Mouse (Mus musculus) erythroid progenitor cell, adult 5-6 weeks (primary cell): ENCODE measurements around the gene Teddm1a. TPM values are rescaled to one million over a fixed set of nuclear protein-coding genes. Genes with fewer than 3 reads are reported as not detected.
"Not testable (repeated sequence)": the region's sequence is repeated elsewhere in the genome, so short reads cannot be mapped to it uniquely, and the experiment has no call there.

Experiments
- ATAC-seq: replicated peaks from 2 replicates; pipeline ENCODE4 v1.8.0; 2016; ENCODE audit warnings: moderate number of reproducible peaks, mild to moderate bottlenecking, moderate TSS enrichment, inconsistent platforms; ENCODE audit not compliant: poor library complexity, low FRiP score, severe bottlenecking
- total RNA-seq, 2 experiments: library from RNA; stranded (forward) in 1 of 2; stranded (reverse) in 1 of 2; fragments of 150-400 nt in 1 of 2; fragments of 186-747, 209-891 nt in 1 of 2; gene quantifications; 2 replicates each; pipeline versions ENCODE4 v1.2.3 to v1.2.4; 2015 to 2017; ENCODE audit warnings: low replicate concordance in 2 of 2

Teddm1a gene
- not detected in 2 replicates for total RNA-seq (2015; ENCODE audit: low replicate concordance)
- total RNA-seq (2017; ENCODE audit: low replicate concordance) = not detected in 2 replicates

- ATAC-seq = no peak
Measured at GRCm38 (mm10) chr1:153891442-153891841, at the start of gene Teddm1a. TSS of gene Teddm1a (plus strand) at chr1:153891742.

GRCm38 (mm10) chr1:153842121-153842740, 49.3 kb upstream of the Teddm1a start:
- ATAC-seq = no peak

- no peak for ATAC-seq
Measured at GRCm38 (mm10) chr1:153844042-153844441, 47.5 kb upstream of the Teddm1a start, which contains the start of gene Rgsl1. TSS of gene Rgsl1 (minus strand) at chr1:153844142.

DNA sequence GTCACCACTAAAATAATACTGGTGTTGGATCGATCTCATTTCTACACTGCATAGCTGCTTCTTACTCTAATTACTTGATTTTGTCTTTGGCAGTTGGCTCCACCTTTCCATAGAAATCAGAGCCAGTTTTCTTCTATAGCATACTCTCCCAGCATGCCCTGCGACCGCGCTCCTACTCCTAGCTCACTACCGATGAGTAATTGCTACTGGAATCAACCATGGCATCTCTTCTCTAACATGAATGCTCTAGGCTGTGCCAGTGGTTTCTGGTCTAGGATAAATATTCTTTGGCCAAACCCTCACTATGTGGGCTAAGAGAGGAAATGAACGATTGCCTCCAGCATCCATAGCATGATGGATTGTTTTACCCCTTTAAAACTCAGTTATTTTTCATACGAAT, 45.1 kb upstream of the Teddm1a start:
- no peak for ATAC-seq

DNA sequence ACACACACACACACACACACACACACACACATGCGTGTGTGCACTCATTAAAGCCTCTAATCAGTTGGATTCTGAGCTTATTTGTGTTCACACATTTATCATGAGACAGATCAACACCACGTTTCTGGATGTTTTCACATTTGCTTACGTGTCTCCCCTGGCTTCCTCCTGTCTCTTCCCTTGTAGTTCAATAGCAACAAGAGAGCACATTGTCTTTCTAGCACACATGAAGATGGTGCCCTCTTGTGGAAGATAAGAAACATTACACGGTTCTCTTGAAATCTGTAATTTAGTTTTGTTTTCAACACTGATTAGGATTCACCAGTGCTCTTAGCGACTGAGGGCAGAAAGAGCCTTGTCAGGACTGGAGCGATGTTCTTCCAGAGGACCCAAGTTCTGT, 44.7 kb upstream of the Teddm1a start:
- no peak for ATAC-seq

DNA sequence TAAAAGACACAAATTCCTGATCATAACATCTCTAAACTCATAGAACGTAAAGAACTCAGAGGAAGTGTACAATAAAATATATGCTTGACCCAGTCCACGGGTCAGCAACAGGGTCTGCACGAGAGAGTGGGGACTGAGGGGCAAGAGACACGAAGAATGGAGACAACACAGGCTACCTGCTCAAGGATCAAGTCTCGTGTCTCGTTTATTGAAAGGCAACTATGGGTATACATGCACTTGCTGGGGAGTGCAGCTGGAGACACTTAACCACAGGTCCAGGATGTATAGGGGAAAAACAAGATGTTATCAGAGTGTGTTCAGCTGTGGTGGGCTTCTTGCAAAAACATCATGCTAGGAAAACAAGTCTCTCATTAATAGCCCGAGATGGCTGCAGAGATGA, 38.8 kb upstream of the Teddm1a start:
- not testable (repeated sequence) for ATAC-seq

GRCm38 (mm10) chr1:153855946-153856345, 35.6 kb upstream of the Teddm1a start:
- no peak for ATAC-seq

GRCm38 (mm10) chr1:153874045-153874444, 17.5 kb upstream of the Teddm1a start, which contains the start of gene Teddm1b:
TSS of gene Teddm1b (plus strand) at chr1:153874345.
- no peak for ATAC-seq

DNA sequence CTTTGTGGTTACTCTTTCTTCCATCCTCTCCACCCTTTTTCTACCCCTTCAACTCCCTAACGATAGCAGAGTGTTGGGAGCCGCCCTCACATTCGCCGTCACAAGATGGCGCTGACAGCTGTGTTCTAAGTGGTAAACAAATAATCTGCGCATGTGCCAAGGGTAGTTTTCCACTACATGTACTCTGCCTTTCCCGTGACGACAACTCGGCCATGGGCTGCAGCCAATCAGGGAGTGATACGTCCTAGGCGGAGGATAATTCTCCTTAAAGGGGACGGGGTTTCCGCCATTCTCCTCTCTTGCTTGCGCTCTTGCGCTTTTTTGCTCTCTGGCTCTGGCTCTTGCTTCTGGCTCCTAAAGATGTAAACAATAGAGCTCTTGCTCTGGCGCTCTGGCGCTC, 11.2 kb upstream of the Teddm1a start:
- ATAC-seq = not testable (repeated sequence)

DNA sequence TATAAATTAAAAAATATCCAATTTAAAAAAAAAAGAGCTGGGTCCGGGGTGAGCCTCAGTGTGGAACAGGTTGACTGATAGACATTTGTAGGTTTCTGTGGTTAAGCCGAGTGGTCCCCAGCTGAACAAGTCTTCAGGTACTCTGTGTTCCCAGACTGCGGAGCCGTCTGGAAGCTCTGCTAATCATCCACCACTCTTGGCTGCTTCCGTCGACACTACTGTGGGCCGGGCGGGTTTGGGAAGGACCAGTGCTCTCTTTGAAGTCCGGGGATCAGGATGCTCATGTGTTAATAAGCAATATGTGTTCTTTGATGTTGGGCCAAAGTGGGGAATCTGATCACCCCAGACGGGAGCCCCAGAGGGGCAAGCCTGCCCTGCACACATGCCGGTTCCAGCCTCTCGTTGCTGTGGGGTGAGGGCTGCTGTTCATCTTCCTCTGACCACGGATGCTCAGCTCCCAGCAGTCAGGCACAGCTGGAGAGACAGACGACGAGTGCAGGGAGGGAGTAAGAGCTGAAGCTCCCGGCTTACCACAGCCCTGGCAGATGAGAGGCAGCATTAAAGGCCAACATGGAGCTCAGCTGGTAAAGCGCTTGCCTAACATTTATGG, 5.4 kb upstream of the Teddm1a start:
- no peak for ATAC-seq

DNA sequence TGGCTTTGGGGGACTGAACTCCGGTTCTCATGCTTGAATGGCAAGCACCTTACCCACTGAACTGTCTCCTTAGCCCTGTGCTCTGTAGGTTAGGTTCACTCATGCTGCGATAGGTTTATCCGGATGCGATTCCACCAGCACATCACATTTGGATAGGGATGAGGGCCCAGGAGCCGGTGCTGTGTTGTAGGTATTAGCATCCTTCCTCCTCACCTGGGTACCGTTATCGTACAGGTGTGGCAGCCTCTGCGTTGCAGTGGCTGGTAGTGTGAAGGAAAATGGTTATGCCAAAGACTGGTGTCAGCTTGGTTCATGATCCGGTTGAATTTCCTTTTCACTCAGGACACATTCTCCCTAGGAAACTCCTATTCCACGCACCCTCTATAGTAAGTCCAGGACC, 1.4 kb upstream of the Teddm1a start:
- ATAC-seq = no peak

DNA sequence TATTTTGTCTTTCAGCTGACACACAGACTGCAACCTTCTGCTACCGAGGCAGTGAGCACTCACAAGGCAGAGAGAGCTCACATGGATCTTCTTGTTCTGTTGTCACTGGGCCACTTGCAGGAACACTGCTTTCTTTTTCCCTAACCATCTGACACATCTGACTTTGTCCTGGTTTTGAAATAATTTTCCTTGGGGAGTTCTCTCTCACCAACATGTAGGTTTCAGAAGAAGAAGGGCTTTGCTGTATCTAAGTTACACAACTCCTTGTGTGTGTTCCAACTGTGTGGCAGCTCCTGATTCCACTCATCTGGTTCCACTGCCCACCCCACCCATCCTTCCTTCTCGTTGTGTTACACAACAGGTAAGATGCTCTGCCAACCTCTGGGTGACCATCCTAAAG, 2.2 kb downstream of the Teddm1a start:
- ATAC-seq = no peak

DNA sequence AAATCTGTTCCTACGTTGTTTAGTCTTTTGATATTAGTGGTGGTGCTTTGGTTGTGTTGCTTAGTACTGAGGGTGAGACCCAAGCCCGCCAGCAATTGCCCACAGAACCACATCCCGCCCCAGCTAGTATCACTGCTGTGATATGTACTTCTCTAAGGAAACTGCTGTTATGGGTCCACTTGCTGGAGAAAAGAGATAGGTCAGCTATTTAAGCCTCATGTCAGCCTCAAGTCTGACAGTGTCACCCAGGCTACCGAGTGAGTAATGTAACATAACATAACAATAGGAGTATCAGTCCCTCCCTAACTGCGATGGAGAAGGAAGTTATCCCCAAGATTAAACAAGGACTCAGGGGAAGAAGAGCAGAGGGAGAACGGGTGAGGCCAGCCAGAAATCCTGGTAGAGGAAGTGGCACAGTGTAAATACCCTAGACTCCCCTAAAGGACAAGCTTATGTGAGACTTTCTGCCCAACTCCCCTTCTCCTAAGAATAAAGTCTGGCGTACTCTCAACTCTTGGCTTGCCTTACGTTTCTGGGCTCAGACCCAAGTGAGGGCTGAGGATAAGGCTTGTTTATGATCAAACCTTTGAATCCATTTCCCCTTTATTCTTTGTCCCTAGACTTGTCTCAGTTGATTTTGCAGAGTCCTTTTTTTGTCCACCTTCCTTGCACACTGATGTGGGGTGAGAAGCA, 2.8 kb downstream of the Teddm1a start:
- ATAC-seq = no peak

GRCm38 (mm10) chr1:153894979-153895378, 3.4 kb downstream of the Teddm1a start:
- 0 out of 2 replicates have a peak, but pooled peaks have one; percentile 37 for ATAC-seq

GRCm38 (mm10) chr1:153897196-153897595, 5.7 kb downstream of the Teddm1a start:
- ATAC-seq = no peak

DNA sequence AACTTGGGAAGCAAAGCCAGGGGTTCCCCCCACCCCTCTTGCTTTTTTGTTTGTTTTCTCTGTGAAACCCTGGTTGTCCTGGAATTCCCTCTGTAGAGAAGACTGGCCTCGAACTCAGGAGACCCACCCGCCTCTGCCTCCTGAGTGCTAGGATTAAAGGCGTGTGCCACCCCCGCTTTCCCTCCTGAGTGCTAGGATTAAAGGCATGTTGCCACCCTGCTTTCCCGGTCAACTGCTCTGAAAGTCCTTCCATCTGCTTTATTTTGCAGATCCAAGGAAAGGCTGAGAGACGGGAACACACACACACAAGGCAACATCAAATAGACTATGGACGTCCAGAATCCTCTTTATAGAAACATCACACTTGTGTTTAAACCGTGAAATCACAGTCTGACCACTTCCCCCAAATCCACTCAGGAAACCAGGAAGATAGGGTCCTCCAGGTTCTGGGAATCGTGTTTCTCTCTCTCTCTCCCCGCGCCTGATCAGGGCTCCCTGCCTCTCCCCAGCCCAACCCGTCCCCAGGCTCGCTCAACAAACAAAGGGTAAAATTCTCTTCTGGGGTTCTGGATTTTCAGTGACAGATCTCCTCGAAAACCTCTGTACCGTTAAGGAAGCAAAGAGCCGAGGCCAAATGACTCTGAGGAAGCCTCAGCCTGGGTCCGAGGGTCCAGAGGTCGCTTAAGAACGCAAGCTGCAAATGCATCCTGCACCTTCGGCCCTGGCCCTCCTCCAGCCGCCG, 7.6 kb downstream of the Teddm1a start:
- ATAC-seq = no peak

- ATAC-seq = peak; percentile 91
Measured at GRCm38 (mm10) chr1:153899731-153900380, 8.3 kb downstream of the Teddm1a start, which contains the start of the genes Glul and Teddm2. TSS of gene Glul (plus strand) at chr1:153899944. TSS of gene Teddm2 (minus strand) at chr1:153900228.

- ATAC-seq = peak; percentile 20; the same call in 1 of the 2 replicates
Measured at GRCm38 (mm10) chr1:153900381-153900780, 8.8 kb downstream of the Teddm1a start.
